ENCODE assay signal across 8 mouse cellular contexts in the genomic region with DNA sequence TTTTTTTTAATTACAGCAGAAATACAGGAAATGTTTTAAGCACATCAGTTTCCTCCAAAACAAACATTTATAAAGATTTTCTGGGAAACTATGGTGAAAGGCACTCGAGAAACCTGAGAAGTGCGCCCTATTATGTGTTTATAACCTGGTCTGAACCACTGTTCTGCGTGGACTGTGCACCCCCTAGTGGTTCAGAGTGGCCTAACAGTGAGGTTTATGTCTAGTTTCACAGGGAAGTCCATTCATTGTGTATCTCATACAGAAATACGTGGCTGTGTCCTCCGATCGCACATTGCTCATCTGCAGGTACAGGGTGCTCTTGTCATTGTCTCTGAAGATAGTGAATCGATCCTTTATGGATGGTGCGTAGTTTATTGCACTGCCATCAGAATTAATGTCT.
DNase-seq lines count a peak whose midpoint lies in the region; ATAC-seq and TF ChIP-seq lines count a peak whose summit lies in the region.
"Not testable (repeated sequence)": the region's sequence is repeated elsewhere in the genome, so short reads cannot be mapped to it uniquely, and the experiment has no call there.

No protein-coding gene starts in this region.

- H3K27ac ChIP-seq in liver, postnatal 0 days (ENCODE audit: low read depth); thymus, adult 2 months (ENCODE audit: control insufficient read depth, insufficient read depth, low read length): not testable (repeated sequence)

- TF ChIP-seq POLR2A in thymus, adult 2 months (IDR thresholded peaks at IDR 0.05; ENCODE audit: control insufficient read depth, extremely low read depth, insufficient read depth, low read length, poor library complexity) = not testable (repeated sequence)

- not testable (repeated sequence) for H3K4me1 ChIP-seq in liver, postnatal 0 days (ENCODE audit: insufficient read depth); thymus, adult 2 months (replicated peaks; ENCODE audit: control insufficient read depth, insufficient read depth, low read length)

- intact Hi-C loops in heart, postnatal 10 days (cut with DNase I) = loop anchor here (2.0 kb wide), 1 partner anchor 65 kb away; no protein-coding TSS in a partner anchor

- TF ChIP-seq CTCF in liver, postnatal 0 days (IDR thresholded peaks at IDR 0.05; ENCODE audit: low read depth) = peak; percentile 67
- TF ChIP-seq CTCF in thymus, adult 2 months (IDR thresholded peaks at IDR 0.05; ENCODE audit: borderline replicate concordance, control insufficient read depth, extremely low read depth, insufficient read depth, low read length, poor library complexity) = not testable (repeated sequence)

- H3K4me3 ChIP-seq in liver, postnatal 0 days (ENCODE audit: low read depth, low read length); thymus, adult 2 months (ENCODE audit: control insufficient read depth, insufficient read depth, low read length): not testable (repeated sequence)

- H3K9me3 ChIP-seq in liver, postnatal 0 days (ENCODE audit: low read length) = not testable (repeated sequence)

- peak; percentile 72 for ATAC-seq in activated CD4-positive, CD25-positive, alpha-beta regulatory T cell, adult 4 months
- ATAC-seq in liver, postnatal 0 days = not testable (repeated sequence)

- not testable (repeated sequence) for H3K27me3 ChIP-seq in liver, postnatal 0 days (ENCODE audit: insufficient read depth, low read length); thymus, adult 2 months (ENCODE audit: control insufficient read depth, insufficient read depth, low read length)

- not testable (repeated sequence) for H3K36me3 ChIP-seq in liver, postnatal 0 days (replicated peaks; ENCODE audit: insufficient read depth, low read length); thymus, adult 2 months (ENCODE audit: control insufficient read depth, insufficient read depth, low read length)

- DNase-seq in CD8-positive naive resting alpha-beta T cell, adult 2 months (ENCODE audit: low read depth in 2 of 2, low spot score in 2 of 2) = peak; percentile 32 to 64
- peak; percentile 1 to 5 for DNase-seq in cerebellum, postnatal 14 days
- DNase-seq in heart, postnatal 10 days = peak; percentile 17 to 20
- DNase-seq in kidney, adult 9 months = peak; percentile 80
- peak; percentile 33 for DNase-seq in liver, postnatal 0 days
- peak; percentile 59 for DNase-seq in naive thymus-derived CD4-positive, alpha-beta T cell, adult 2 months (ENCODE audit: low read depth)
- peak; percentile 74 for DNase-seq in thymus, adult 2 months

- 61% methylated on average over 8 of the region's 8 CpGs for WGBS in liver, postnatal 0 days (ENCODE audit: insufficient replicate concordance)
- WGBS in thymus, adult 2 months = 37% methylated on average over 8 of the region's 8 CpGs

- H3K4me2 ChIP-seq in liver, postnatal 0 days (ENCODE audit: low read depth, low read length) = not testable (repeated sequence)

- TF ChIP-seq EP300 in liver, postnatal 0 days (IDR thresholded peaks at IDR 0.05; ENCODE audit: low read depth) = not testable (repeated sequence)

- not testable (repeated sequence) for H3K9ac ChIP-seq in liver, postnatal 0 days (replicated peaks)

Comparison
In these comparisons a context has a peak if more than half of its experiments do, and no peak if none do; other contexts are left out.
1. DNase-seq: peak in every context shown above with its lines; median percentile 80 in kidney, adult 9 months; 74 in thymus, adult 2 months; 59 in naive thymus-derived CD4-positive, alpha-beta T cell, adult 2 months; 48 in CD8-positive naive resting alpha-beta T cell, adult 2 months; 33 in liver, postnatal 0 days; 18 in heart, postnatal 10 days; 3 in cerebellum, postnatal 14 days.